Mouse (Mus musculus): Measurements from ENCODE around the gene Lad1.

GRCm38 (mm10) chr1:135872991-135873390 lies 54.6 kb downstream of the Lad1 start:
- TF ChIP-seq POLR2A (IDR thresholded peaks at IDR 0.05; ENCODE audit: low read depth, low read length) (no peak), CTCF (IDR thresholded peaks at IDR 0.05; ENCODE audit: borderline replicate concordance, insufficient read depth, low read length) (no peak)
